Mouse (Mus musculus) olfactory bulb, adult 2 months (tissue): ENCODE measurements around the gene Sh3tc1.

Source experiments
- CTCF ChIP-seq: fragments of 200-500 bp; IDR thresholded peaks from 2 replicates; pipeline ENCODE4 v1.5.1; 2012; ENCODE audit warnings: low read depth, mild to moderate bottlenecking, low read length, moderate library complexity; ENCODE audit not compliant: insufficient read depth
- POLR2A ChIP-seq: fragments of 200-500 bp; IDR thresholded peaks from 2 replicates; pipeline ENCODE4 v1.6.1; 2012; ENCODE audit warnings: mild to moderate bottlenecking, low read depth, low read length, moderate library complexity; ENCODE audit not compliant: insufficient read depth

GRCm38 (mm10) chr5:35662021-35662545 lies 77.7 kb downstream of the Sh3tc1 start:
- no peak for TF ChIP-seq POLR2A
- no peak for TF ChIP-seq CTCF
